Mouse (Mus musculus) midbrain, embryonic 16.5 days (tissue): ENCODE results near the gene Ttpal. TPM values are rescaled to one million over a fixed set of nuclear protein-coding genes. Genes with fewer than 3 reads are reported as not detected.
"Not testable (repeated sequence)": the region's sequence is repeated elsewhere in the genome, so short reads cannot be mapped to it uniquely, and the experiment has no call there.

Experiments used
- ATAC-seq: fragments of 200-750 bp; cut with Nextera tagmentation; 2 replicates; pipeline ENCODE4 v1.8.0; 2017; ENCODE audit warnings: moderate TSS enrichment
- H3K27ac ChIP-seq: fragments of 300-500 bp; sonication (generic); 2 replicates; pipeline ENCODE4 v1.5.1; 2014; ENCODE audit warnings: mild to moderate bottlenecking, low read length, mixed read lengths
- H3K27me3 ChIP-seq: fragments of 300-500 bp; sonication (generic); 2 replicates; pipeline ENCODE4 v1.6.1; 2014; ENCODE audit warnings: low read depth, low read length, mixed read lengths; ENCODE audit not compliant: control insufficient read depth, insufficient read depth
- H3K36me3 ChIP-seq: fragments of 300-500 bp; sonication (generic); 2 replicates; pipeline ENCODE4 v1.6.1; 2014; ENCODE audit warnings: mild to moderate bottlenecking, low read length, moderate library complexity, mixed read lengths; ENCODE audit not compliant: control insufficient read depth, insufficient read depth
- H3K4me1 ChIP-seq: fragments of 300-500 bp; sonication (generic); 2 replicates; pipeline ENCODE4 v1.6.1; 2014; ENCODE audit warnings: mild to moderate bottlenecking, low read length, mixed read lengths; ENCODE audit not compliant: control insufficient read depth, insufficient read depth
- H3K4me2 ChIP-seq: fragments of 300-500 bp; sonication (generic); 2 replicates; pipeline ENCODE4 v1.6.1; 2014; ENCODE audit warnings: mild to moderate bottlenecking, low read length, mixed read lengths
- H3K4me3 ChIP-seq: fragments of 300-500 bp; sonication (generic); 2 replicates; pipeline ENCODE4 v1.5.1; 2014; ENCODE audit warnings: low read depth, mild to moderate bottlenecking, low read length, moderate library complexity, mixed read lengths
- H3K9ac ChIP-seq: fragments of 300-500 bp; sonication (generic); 2 replicates; pipeline ENCODE4 v1.6.1; 2014; ENCODE audit warnings: low read depth, low read length, mixed read lengths
- H3K9me3 ChIP-seq: fragments of 300-500 bp; sonication (generic); replicated peaks from 2 replicates; pipeline ENCODE4 v1.6.1; 2014; ENCODE audit warnings: mild to moderate bottlenecking, low read length, mixed read lengths; ENCODE audit not compliant: control insufficient read depth, poor library complexity, severe bottlenecking
- WGBS: fragments of 180-500 bp; shearing (Covaris S2); extraction: QIAGEN DNeasy Blood & Tissue Kit; methylation state at CpG from one replicate; pipeline ENCODE4 v1.1.7; 2014; 5-methylcytosine and 5-hydroxymethylcytosine counted together
- polyA plus RNA-seq: library from polyadenylated mRNA; unstranded; fragments of >200 nt; fragmentation: Nextera tagmentation; extraction: Ambion mirVana; gene quantifications from 2 replicates; pipeline ENCODE4 v1.2.1, GENCODE M21; 2015

Gene Ttpal
- polyA plus RNA-seq, 1 experiment from 2014 or later = 43.7 TPM

- peak within 1 kb of the TSS; percentile 95 for H3K27ac ChIP-seq
- H3K4me3 ChIP-seq = peak within 1 kb of the TSS; percentile 81
- peak; percentile 97 for ATAC-seq
- no peaks in the 10 kb centered on the region for H3K9me3 ChIP-seq
- peak within 1 kb of the TSS; percentile 97 for H3K9ac ChIP-seq
- peak within 1 kb of the TSS; percentile 81 for H3K4me2 ChIP-seq
- WGBS = under 1% methylated on average over 73 of the region's 74 CpGs
- peaks cover 22% of the 10 kb centered on the region for H3K4me1 ChIP-seq
- no peaks in the 10 kb centered on the region for H3K36me3 ChIP-seq
- no peaks in the 10 kb centered on the region for H3K27me3 ChIP-seq
Observed at GRCm38 (mm10) chr2:163644575-163645385, 42.7 kb downstream of the Ttpal start, which contains the start of gene Serinc3. Gene Serinc3, minus strand, starts transcription at chr2:163645131.

- no peaks in the 10 kb centered on the region for H3K27me3 ChIP-seq
- no peak overlapping the region for H3K4me3 ChIP-seq
- no peaks in the 10 kb centered on the region for H3K36me3 ChIP-seq
- no peak overlapping the region for H3K4me2 ChIP-seq
- no peak for ATAC-seq
- no peak overlapping the region for H3K27ac ChIP-seq
- H3K9ac ChIP-seq = no peak overlapping the region
- H3K4me1 ChIP-seq = peaks cover 17% of the 10 kb centered on the region
- peaks cover 6% of the 10 kb centered on the region; the same call in 1 of the 2 replicates for H3K9me3 ChIP-seq
- 83% methylated on average over 11 of the region's 11 CpGs for WGBS
Observed at GRCm38 (mm10) chr2:163645700-163646460, 43.8 kb downstream of the Ttpal start.

- no peak for ATAC-seq
- WGBS = 92% methylated on average over 5 of the region's 5 CpGs
- Histone ChIP-seq H3K27ac (no peak overlapping the region), H3K27me3 (no peaks in the 10 kb centered on the region), H3K4me1 (peaks cover 17% of the 10 kb centered on the region), H3K4me3 (no peak overlapping the region), H3K9me3 (peaks cover 6% of the 10 kb centered on the region; the same call in 1 of the 2 replicates), H3K36me3 (no peaks in the 10 kb centered on the region), H3K9ac (no peak overlapping the region), H3K4me2 (no peak overlapping the region)
Observed at GRCm38 (mm10) chr2:163646461-163647080, 44.5 kb downstream of the Ttpal start.

- not testable (repeated sequence) for H3K4me2 ChIP-seq, H3K27me3 ChIP-seq, H3K4me3 ChIP-seq, H3K27ac ChIP-seq, H3K9ac ChIP-seq, ATAC-seq, H3K9me3 ChIP-seq, H3K36me3 ChIP-seq
- peaks cover 16% of the 10 kb centered on the region for H3K4me1 ChIP-seq
- 96% methylated on average over 6 of the region's 12 CpGs for WGBS
Observed at GRCm38 (mm10) chr2:163655699-163656098, 53.6 kb downstream of the Ttpal start.

GRCm38 (mm10) chr2:163657486-163657885, 55.4 kb downstream of the Ttpal start:
- Histone ChIP-seq H3K4me2 (no peak overlapping the region; the same call in 1 of the 2 replicates), H3K27ac (no peak overlapping the region), H3K9me3 (no peaks in the 10 kb centered on the region), H3K27me3 (no peaks in the 10 kb centered on the region), H3K4me1 (peaks cover 23% of the 10 kb centered on the region), H3K9ac (no peak overlapping the region), H3K36me3 (no peaks in the 10 kb centered on the region), H3K4me3 (no peak overlapping the region)
- no peak for ATAC-seq
- 78% methylated on average over 2 of the region's 2 CpGs for WGBS

GRCm38 (mm10) chr2:163657975-163658886, 56.1 kb downstream of the Ttpal start, which contains the start of gene Pkig:
Gene Pkig, plus strand, starts transcription at chr2:163658386.
- peak; percentile 93 for ATAC-seq
- WGBS = under 1% methylated on average over 71 of the region's 71 CpGs
- Histone ChIP-seq H3K27ac (peak within 1 kb of the TSS; percentile 83), H3K36me3 (no peaks in the 10 kb centered on the region), H3K4me3 (peak within 1 kb of the TSS; percentile 96), H3K9ac (peak within 1 kb of the TSS; percentile 89), H3K9me3 (no peaks in the 10 kb centered on the region), H3K27me3 (no peaks in the 10 kb centered on the region), H3K4me2 (peak within 1 kb of the TSS; percentile 75), H3K4me1 (peaks cover 23% of the 10 kb centered on the region)

GRCm38 (mm10) chr2:163658941-163659340, 56.8 kb downstream of the Ttpal start:
- H3K4me1 ChIP-seq = peaks cover 23% of the 10 kb centered on the region
- no peak for ATAC-seq
- H3K27ac ChIP-seq = peak overlapping the region; percentile 83; the same call in 1 of the 2 replicates
- no peaks in the 10 kb centered on the region for H3K27me3 ChIP-seq
- peak overlapping the region; percentile 96 for H3K4me3 ChIP-seq
- under 1% methylated on average over 8 of the region's 8 CpGs for WGBS
- H3K9ac ChIP-seq = peak overlapping the region; percentile 89
- H3K4me2 ChIP-seq = peak overlapping the region; percentile 75
- no peaks in the 10 kb centered on the region for H3K9me3 ChIP-seq
- H3K36me3 ChIP-seq = no peaks in the 10 kb centered on the region

GRCm38 (mm10) chr2:163659431-163659830, 57.3 kb downstream of the Ttpal start:
- H3K4me2 ChIP-seq = peak overlapping the region; percentile 75
- H3K27ac ChIP-seq = no peak overlapping the region
- no peaks in the 10 kb centered on the region for H3K27me3 ChIP-seq
- no peaks in the 10 kb centered on the region for H3K9me3 ChIP-seq
- no peaks in the 10 kb centered on the region for H3K36me3 ChIP-seq
- H3K9ac ChIP-seq = no peak overlapping the region; the same call in 1 of the 2 replicates
- peak overlapping the region; percentile 96 for H3K4me3 ChIP-seq
- WGBS = 81% methylated on average over 12 of the region's 12 CpGs
- H3K4me1 ChIP-seq = peaks cover 23% of the 10 kb centered on the region
- ATAC-seq = no peak
